Mouse (Mus musculus) embryonic facial prominence, embryonic 12.5 days (tissue): Measurements from ENCODE around the gene Olfr818. TPM values are rescaled to one million over a fixed set of nuclear protein-coding genes. Genes with fewer than 3 reads are reported as not detected.
"Not testable (repeated sequence)": the region's sequence is repeated elsewhere in the genome, so short reads cannot be mapped to it uniquely, and the experiment has no call there.

Experiments
- ATAC-seq: fragments of 200-750 bp; cut with Nextera tagmentation; 2 replicates; pipeline ENCODE4 v1.8.0; 2017; ENCODE audit not compliant: insufficient number of reproducible peaks, insufficient read depth, low FRiP score, low TSS enrichment
- H3K27ac ChIP-seq: fragments of 300-500 bp; sonication (generic); 2 replicates; pipeline ENCODE4 v1.5.1; 2016; ENCODE audit warnings: mild to moderate bottlenecking
- H3K27me3 ChIP-seq: fragments of 300-500 bp; sonication (generic); 2 replicates; pipeline ENCODE4 v1.6.1; 2016; ENCODE audit warnings: mild to moderate bottlenecking, moderate library complexity
- H3K36me3 ChIP-seq: fragments of 300-500 bp; sonication (generic); 2 replicates; pipeline ENCODE4 v1.6.1; 2016; ENCODE audit warnings: mild to moderate bottlenecking
- H3K4me1 ChIP-seq: fragments of 300-500 bp; sonication (generic); 2 replicates; pipeline ENCODE4 v1.6.1; 2016
- H3K4me2 ChIP-seq: fragments of 300-500 bp; sonication (generic); replicated peaks from 2 replicates; pipeline ENCODE4 v1.6.1; 2016; ENCODE audit warnings: mild to moderate bottlenecking, moderate library complexity
- H3K4me3 ChIP-seq: fragments of 300-500 bp; sonication (generic); 2 replicates; pipeline ENCODE4 v1.5.1; 2016; ENCODE audit warnings: mild to moderate bottlenecking
- H3K9ac ChIP-seq: fragments of 300-500 bp; sonication (generic); 2 replicates; pipeline ENCODE4 v1.6.1; 2016; ENCODE audit warnings: mild to moderate bottlenecking, moderate library complexity
- H3K9me3 ChIP-seq: fragments of 300-500 bp; sonication (generic); 2 replicates; pipeline ENCODE4 v1.6.1; 2016; ENCODE audit warnings: mild to moderate bottlenecking, moderate library complexity
- WGBS: fragments of 180-500 bp; shearing (Covaris S2); methylation state at CpG from one replicate; pipeline ENCODE4 v1.1.7; 2016; 5-methylcytosine and 5-hydroxymethylcytosine counted together
- polyA plus RNA-seq: library from polyadenylated mRNA; unstranded; fragments of >200 nt; fragmentation: Nextera tagmentation; extraction: Ambion mirVana; gene quantifications from 2 replicates; pipeline ENCODE4 v1.2.1, GENCODE M21; 2016

Gene Olfr818
- not detected in 2 replicates for polyA plus RNA-seq

DNA sequence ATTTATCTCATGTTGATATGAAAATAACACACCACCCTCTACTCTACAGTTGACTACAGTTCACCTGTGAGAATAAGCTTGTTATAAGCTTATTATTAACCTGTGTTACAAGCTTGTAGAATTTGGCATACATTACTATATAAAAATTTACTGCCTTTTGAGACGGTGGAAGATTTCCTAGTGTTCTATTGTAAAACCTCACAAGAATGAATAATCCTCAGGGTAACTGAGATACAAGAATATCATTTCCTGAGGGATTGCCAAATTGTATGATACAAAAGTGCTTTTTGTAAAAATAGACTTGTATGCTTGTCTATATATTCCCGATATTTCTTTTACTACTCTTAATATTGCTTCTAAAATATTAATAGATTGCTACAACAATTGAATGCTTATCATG, at the start of gene Olfr818:
Gene Olfr818 (minus strand): TSS at position 101 of the 400 bp plus-strand sequence.
- ATAC-seq: no peak
- Histone ChIP-seq H3K27me3 (no peaks in the 10 kb centered on the region), H3K4me1 (no peaks in the 10 kb centered on the region), H3K9ac (no peak within 1 kb of the TSS), H3K27ac (no peak within 1 kb of the TSS), H3K9me3 (no peaks in the 10 kb centered on the region), H3K36me3 (no peaks in the 10 kb centered on the region), H3K4me3 (no peak within 1 kb of the TSS), H3K4me2 (no peak within 1 kb of the TSS)
- 92% methylated on average over 2 of the region's 2 CpGs for WGBS

DNA sequence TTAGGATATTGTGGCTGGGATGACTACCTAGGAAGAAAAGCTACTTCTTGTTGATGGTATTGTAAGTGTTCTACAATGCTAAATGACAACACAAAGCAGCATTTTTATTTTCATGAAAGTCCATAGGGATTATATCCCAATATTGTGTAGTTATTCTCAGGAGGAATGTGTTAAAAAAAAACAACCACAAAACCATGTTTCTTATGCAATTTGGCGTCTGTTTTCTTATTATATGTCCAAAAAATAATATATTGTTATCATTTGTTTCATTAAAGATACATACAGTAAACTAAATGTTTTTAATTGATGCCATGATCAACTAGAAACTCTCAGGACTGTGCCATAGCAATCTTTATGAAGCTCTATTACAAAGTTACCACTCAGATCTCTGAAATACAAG, 36.1 kb upstream of the Olfr818 start, which contains the start of gene Gm10310:
Gene Gm10310 (minus strand): TSS at position 101 of the 400 bp plus-strand sequence.
- not testable (repeated sequence) for H3K9me3 ChIP-seq, H3K36me3 ChIP-seq, H3K4me1 ChIP-seq, H3K27ac ChIP-seq, H3K4me3 ChIP-seq, ATAC-seq, H3K9ac ChIP-seq, H3K27me3 ChIP-seq, H3K4me2 ChIP-seq
- no CpG with 5 or more reads among the region's 1 CpGs for WGBS

DNA sequence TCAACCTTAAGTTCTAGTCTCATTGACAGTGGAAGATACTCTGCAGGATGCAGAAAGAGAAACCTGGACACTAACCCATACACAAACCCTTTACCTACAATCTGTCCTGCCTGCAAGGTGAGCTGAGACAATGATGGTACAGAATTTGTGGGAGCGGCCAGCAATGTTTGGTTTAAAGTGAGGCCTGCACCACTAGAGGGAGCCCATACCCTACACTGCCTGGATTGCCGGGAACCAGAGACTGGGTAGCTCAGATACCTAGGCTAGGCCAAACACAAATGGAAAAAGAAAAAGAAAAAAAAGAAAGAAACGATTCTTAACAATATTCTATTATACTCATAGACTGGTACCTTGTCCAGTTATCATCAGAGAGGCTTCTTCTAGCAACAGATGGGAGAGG, 33.0 kb upstream of the Olfr818 start:
- H3K9me3 ChIP-seq, H3K27me3 ChIP-seq, H3K36me3 ChIP-seq, H3K9ac ChIP-seq, ATAC-seq, H3K4me2 ChIP-seq, H3K4me3 ChIP-seq, H3K4me1 ChIP-seq, H3K27ac ChIP-seq: not testable (repeated sequence)
- WGBS: no CpG with 5 or more reads among the region's 3 CpGs

DNA sequence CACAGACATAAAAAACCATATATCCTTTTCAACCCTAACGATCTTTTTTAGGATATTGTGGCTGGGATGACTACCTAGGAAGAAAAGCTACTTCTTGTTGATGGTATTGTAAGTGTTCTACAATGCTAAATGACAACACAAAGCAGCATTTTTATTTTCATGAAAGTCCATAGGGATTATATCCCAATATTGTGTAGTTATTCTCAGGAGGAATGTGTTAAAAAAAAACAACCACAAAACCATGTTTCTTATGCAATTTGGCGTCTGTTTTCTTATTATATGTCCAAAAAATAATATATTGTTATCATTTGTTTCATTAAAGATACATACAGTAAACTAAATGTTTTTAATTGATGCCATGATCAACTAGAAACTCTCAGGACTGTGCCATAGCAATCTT, 27.1 kb upstream of the Olfr818 start, which contains the start of gene Olfr247:
Gene Olfr247 (minus strand): TSS at position 101 of the 400 bp plus-strand sequence.
- not testable (repeated sequence) for H3K4me1 ChIP-seq, H3K27me3 ChIP-seq, H3K9ac ChIP-seq, H3K9me3 ChIP-seq, ATAC-seq, H3K4me2 ChIP-seq, H3K4me3 ChIP-seq, H3K27ac ChIP-seq, H3K36me3 ChIP-seq
- no CpG with 5 or more reads among the region's 2 CpGs for WGBS

DNA sequence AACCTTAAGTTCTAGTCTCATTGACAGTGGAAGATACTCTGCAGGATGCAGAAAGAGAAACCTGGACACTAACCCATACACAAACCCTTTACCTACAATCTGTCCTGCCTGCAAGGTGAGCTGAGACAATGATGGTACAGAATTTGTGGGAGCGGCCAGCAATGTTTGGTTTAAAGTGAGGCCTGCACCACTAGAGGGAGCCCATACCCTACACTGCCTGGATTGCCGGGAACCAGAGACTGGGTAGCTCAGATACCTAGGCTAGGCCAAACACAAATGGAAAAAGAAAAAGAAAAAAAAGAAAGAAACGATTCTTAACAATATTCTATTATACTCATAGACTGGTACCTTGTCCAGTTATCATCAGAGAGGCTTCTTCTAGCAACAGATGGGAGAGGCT, 24.1 kb upstream of the Olfr818 start:
- not testable (repeated sequence) for ATAC-seq, H3K27ac ChIP-seq, H3K27me3 ChIP-seq, H3K36me3 ChIP-seq, H3K4me3 ChIP-seq, H3K4me2 ChIP-seq, H3K4me1 ChIP-seq, H3K9me3 ChIP-seq, H3K9ac ChIP-seq
- no CpG with 5 or more reads among the region's 3 CpGs for WGBS

DNA sequence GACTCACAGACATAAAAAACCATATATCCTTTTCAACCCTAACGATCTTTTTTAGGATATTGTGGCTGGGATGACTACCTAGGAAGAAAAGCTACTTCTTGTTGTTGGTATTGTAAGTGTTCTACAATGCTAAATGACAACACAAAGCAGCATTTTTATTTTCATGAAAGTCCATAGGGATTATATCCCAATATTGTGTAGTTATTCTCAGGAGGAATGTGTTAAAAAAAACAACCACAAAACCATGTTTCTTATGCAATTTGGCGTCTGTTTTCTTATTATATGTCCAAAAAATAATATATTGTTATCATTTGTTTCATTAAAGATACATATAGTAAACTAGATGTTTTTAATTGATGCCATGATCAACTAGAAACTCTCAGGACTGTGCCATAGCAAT, 18.3 kb upstream of the Olfr818 start, which contains the start of gene Olfr819:
Gene Olfr819 (minus strand): TSS at position 101 of the 400 bp plus-strand sequence.
- H3K4me2 ChIP-seq, H3K36me3 ChIP-seq, ATAC-seq, H3K27ac ChIP-seq, H3K4me1 ChIP-seq, H3K9ac ChIP-seq, H3K4me3 ChIP-seq, H3K9me3 ChIP-seq, H3K27me3 ChIP-seq: not testable (repeated sequence)
- 73% methylated on average over 2 of the region's 2 CpGs for WGBS

DNA sequence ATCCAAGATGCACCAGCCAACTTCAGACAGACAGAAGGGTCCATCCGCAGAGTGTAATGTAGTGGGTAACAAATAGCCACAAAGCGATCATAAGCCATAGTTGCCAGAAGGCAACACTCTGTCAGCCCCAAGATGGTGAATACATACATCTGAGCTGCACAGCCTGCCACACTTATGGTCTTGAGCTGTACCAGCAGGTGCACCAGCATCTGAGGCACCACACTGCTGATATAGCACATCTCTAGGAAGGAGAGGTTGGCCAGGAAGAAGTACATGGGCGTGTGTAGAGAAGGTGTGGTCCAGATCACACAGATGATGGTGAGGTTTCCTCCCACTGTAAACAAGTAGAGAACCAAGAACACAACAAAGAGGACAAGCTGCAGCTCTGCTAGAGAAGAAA, 17.3 kb upstream of the Olfr818 start:
- H3K36me3 ChIP-seq, H3K4me3 ChIP-seq: not testable (repeated sequence)

DNA sequence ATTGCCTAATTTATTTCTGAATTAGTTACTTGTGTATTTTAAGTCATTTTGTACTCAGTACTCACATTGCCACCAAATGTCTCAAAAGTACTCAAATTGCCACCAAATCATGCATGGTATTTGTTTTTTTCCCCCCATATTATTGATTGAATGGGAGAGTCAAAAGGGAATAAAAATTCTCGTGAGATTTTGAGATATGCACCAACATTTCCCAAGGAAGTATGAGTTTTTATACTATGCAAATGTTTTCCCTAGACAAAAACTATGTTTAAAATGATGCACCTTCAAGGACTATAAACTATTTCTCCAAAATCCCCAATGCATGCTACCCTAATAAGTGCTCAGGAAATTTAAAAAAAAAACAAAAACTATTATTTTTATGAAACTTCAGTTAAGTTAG, 33.4 kb downstream of the Olfr818 start, which contains the start of gene Olfr816:
Gene Olfr816 (minus strand): TSS at position 101 of the 400 bp plus-strand sequence.
- H3K4me3 ChIP-seq: no peak within 1 kb of the TSS
- H3K36me3 ChIP-seq: no peaks in the 10 kb centered on the region
- H3K4me2 ChIP-seq: no peak within 1 kb of the TSS
- WGBS: 59% methylated on average over 1 of the region's 1 CpGs
- H3K4me1 ChIP-seq: no peaks in the 10 kb centered on the region
- no peak within 1 kb of the TSS for H3K9ac ChIP-seq
- H3K9me3 ChIP-seq: no peaks in the 10 kb centered on the region
- H3K27me3 ChIP-seq: no peaks in the 10 kb centered on the region
- H3K27ac ChIP-seq: no peak within 1 kb of the TSS
- no peak for ATAC-seq

More for the DNA sequence above, 17.3 kb upstream of the Olfr818 start:
- ATAC-seq, H3K27ac ChIP-seq, H3K9me3 ChIP-seq, H3K4me2 ChIP-seq, H3K4me1 ChIP-seq, H3K27me3 ChIP-seq, H3K9ac ChIP-seq: not testable (repeated sequence)
- 84% methylated on average over 2 of the region's 3 CpGs for WGBS

DNA sequence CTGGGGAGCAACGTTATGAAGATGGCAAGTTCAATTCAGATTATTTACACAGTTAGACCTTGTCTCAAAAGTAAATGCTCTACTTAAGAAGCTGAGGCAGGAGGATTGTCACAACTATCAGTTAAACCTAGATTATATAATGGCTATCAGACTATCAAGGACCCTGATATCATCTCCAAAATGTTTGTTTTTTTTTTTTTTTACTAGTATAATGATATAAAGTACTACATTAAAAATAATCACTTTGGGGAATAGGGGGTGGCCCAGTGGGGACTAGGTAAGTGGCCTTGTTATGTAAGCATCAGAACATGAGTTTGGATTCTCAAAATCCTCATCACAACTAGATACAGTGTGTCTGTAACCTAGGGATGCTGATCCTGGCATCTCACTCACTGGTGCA, 43.1 kb downstream of the Olfr818 start, which contains the start of gene Olfr815:
Gene Olfr815 (minus strand): TSS at position 101 of the 400 bp plus-strand sequence.
- ATAC-seq, H3K4me1 ChIP-seq, H3K4me2 ChIP-seq, H3K36me3 ChIP-seq, H3K4me3 ChIP-seq, H3K9ac ChIP-seq, H3K27ac ChIP-seq, H3K27me3 ChIP-seq, H3K9me3 ChIP-seq: not testable (repeated sequence)
- 59% methylated on average over 1 of the region's 1 CpGs for WGBS

Other genes starting within 250 kb of the Olfr818 start
- gene Olfr804, start 245.9 kb downstream of the Olfr818 start, polyA plus RNA-seq: not detected in 2 replicates
- gene Olfr805, start 219.7 kb downstream of the Olfr818 start, polyA plus RNA-seq: not detected in 2 replicates
- gene Olfr806, start 207.2 kb downstream of the Olfr818 start, polyA plus RNA-seq: not detected in 2 replicates
- gene Olfr807, start 191.3 kb downstream of the Olfr818 start, polyA plus RNA-seq: not detected in 2 replicates
- not detected in 2 replicates for gene Olfr808, start 183.6 kb downstream of the Olfr818 start, polyA plus RNA-seq
- gene Olfr809, start 174.5 kb downstream of the Olfr818 start, polyA plus RNA-seq: not detected in 2 replicates
- gene Olfr810, start 154.2 kb downstream of the Olfr818 start, polyA plus RNA-seq: not detected in 2 replicates
- gene Olfr811, start 144.7 kb downstream of the Olfr818 start, polyA plus RNA-seq: not detected in 2 replicates
- not detected in 2 replicates for gene Olfr812, start 103.0 kb downstream of the Olfr818 start, polyA plus RNA-seq
- 0.18 TPM in 1 of 2 replicates, not detected in the other for gene Olfr813, start 93.7 kb downstream of the Olfr818 start, polyA plus RNA-seq
- not detected in 2 replicates for gene Olfr814, start 69.2 kb downstream of the Olfr818 start, polyA plus RNA-seq
- not detected in 2 replicates for gene Olfr815, start 43.2 kb downstream of the Olfr818 start, polyA plus RNA-seq
- gene Olfr816, start 33.5 kb downstream of the Olfr818 start, polyA plus RNA-seq: not detected in 2 replicates
- not detected in 2 replicates for gene Olfr819, start 18.2 kb upstream of the Olfr818 start, polyA plus RNA-seq
- gene Olfr247, start 27.0 kb upstream of the Olfr818 start, polyA plus RNA-seq: not detected in 2 replicates
- not detected in 2 replicates for gene Gm10310, start 36.0 kb upstream of the Olfr818 start, polyA plus RNA-seq
- not detected in 2 replicates for gene Olfr820, start 63.5 kb upstream of the Olfr818 start, polyA plus RNA-seq
- not detected in 2 replicates for gene Olfr821, start 81.2 kb upstream of the Olfr818 start, polyA plus RNA-seq
- not detected in 2 replicates for gene Olfr822, start 122.1 kb upstream of the Olfr818 start, polyA plus RNA-seq
- not detected in 2 replicates for gene Olfr823, start 166.3 kb upstream of the Olfr818 start, polyA plus RNA-seq
- not detected in 2 replicates for gene Olfr824, start 180.9 kb upstream of the Olfr818 start, polyA plus RNA-seq
- gene Olfr825, start 217.7 kb upstream of the Olfr818 start, polyA plus RNA-seq: not detected in 2 replicates
- gene Olfr826, start 235.1 kb upstream of the Olfr818 start, polyA plus RNA-seq: not detected in 2 replicates